Mouse (Mus musculus): ENCODE data around the gene Cbx7. TPM values are rescaled to one million over a fixed set of nuclear protein-coding genes. Genes with fewer than 3 reads are reported as not detected.

The Cbx7 gene
- 100 to 1,000 TPM; 113 to 119 TPM for total RNA-seq (2023)

DNA sequence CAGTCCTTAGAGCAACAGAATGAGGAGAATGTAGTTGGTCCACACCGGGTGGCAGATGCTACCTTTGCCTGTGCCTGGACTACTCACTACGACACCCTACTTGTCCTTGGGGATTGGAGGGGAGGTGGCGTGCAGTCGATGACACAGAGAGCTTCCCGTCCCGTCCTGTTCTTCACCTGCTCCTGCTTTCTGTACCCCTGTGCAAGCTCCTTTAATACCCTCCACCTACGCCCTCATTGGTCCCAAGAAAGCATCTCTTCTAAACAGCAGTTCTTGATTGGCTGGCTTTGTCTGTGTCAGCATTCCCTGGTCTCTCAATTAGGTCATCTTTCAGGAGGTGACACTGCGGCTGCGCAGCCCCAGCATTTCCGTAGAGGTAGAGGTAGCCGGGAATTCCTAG, at the start of gene Cbx7:
TSS of gene Cbx7 (minus strand) at position 180 of the 400 bp plus-strand sequence.

DNA sequence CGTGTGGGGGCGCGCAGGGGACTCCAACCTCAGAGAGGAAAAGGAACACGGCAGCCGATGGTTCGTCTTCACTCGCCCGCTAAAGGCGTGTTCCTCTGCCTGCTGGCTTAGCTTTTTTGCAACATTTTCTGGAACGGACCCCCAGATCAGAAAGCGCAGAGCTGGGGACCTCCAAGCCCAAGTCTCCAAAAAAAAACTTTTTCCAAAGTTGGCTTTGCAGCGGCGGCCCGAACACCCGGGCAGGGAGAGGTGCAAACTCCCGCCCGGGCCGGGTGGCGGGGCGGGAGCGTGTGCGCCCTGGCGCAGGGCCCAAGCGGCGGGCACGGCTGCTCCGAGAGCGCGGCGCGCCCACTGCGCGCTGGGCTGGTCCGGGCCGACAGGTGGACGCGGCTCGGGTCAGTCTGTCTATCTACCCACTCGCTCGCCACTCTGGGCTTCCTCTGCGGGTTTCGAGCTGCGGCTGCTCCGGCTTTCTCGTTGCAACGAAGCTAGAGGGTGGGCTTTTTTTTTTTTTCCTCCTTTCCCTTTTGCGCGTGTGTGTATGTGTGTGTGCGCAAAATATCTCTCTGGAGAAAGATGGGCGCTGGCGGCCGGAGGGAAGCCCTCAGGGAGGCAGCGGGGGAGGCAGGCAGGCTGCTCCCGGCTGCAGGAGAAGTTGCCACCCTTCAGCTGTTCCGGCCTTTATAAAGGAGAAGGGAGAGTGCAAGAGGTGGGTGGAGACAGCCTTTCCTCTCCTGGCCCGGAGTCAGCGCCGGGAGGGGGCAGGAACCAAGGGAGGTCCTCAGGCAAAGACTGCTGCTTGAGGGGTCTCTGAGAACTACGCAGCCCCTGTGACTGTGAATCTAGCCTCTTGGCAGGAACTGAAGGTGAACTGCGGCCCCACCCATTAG, 43.6 kb upstream of the Cbx7 start, which contains the start of gene Pdgfb:
TSS of gene Pdgfb (minus strand) at position 657 of the 890 bp plus-strand sequence.

DNA sequence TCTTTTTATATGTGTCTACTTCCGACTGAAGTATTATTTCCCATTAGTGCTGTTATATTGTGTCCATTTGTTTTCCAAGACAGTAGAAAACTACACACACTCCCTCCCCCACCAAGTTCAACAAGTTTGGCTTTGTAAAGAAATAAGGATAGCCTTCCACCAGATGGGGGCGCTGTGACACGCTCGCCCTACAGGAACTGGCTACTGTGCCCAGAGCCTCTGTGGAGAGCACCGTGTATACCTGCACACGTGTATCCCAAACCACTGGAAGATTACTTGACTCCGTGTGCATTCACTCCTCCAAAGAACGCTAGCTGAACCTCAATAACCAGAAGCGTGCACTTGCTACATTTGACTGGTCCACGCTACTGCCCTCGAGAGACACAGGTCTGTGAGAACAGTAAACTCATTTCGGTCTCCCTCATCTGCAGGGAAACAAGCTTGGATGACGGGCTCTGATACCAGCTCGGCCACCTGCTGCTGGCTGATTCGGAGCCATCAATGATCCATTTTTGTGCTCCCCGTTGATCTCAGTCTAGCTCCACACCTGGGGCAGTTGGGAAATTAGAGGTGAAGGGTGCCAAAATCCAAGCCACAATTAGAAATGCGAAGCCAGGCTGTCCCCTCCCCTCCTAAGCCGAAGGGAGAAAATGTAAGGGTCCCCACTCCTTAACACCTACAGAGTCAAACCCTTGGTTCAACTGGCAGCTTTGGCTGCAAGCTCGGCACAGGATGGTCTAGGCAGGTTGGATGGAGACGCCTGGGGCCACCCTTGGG, 79.3 kb downstream of the Cbx7 start, which contains the start of gene Apobec3:
TSS of gene Apobec3 (plus strand) at position 224 of the 777 bp plus-strand sequence.

Other genes starting within 250 kb of the Cbx7 start
- gene Sun2, start 228.6 kb downstream of the Cbx7 start, total RNA-seq (2023): 100 to 1,000 TPM; 459 to 481 TPM
- gene Dnal4, start 193.3 kb downstream of the Cbx7 start, total RNA-seq (2023): 1 to 10 TPM; 4.9 to 5.0 TPM
- under 1 TPM in 1 of 2 experiments, not detected in 1; 0.41 TPM for gene Nptxr, start 166.4 kb downstream of the Cbx7 start, total RNA-seq (2023)
- not detected for gene Npcd, start 136.9 kb downstream of the Cbx7 start, total RNA-seq (2023)
- gene Cbx6, start 136.4 kb downstream of the Cbx7 start, total RNA-seq (2023): 10 to 100 TPM; 17.6 to 21.0 TPM
- gene Apobec3, start 79.5 kb downstream of the Cbx7 start, total RNA-seq (2023): 100 to 1,000 TPM; 123 to 145 TPM
- 1 to 10 TPM; 2.0 to 2.7 TPM for gene Pdgfb, start 43.9 kb upstream of the Cbx7 start, total RNA-seq (2023)
- gene Syngr1, start 120.2 kb upstream of the Cbx7 start, total RNA-seq (2023): under 1 TPM; 0.41 to 0.44 TPM
- gene Rpl3, start 120.7 kb upstream of the Cbx7 start, total RNA-seq (2023): 1,000 to 10,000 TPM; 1,333 to 1,480 TPM
- 10 to 100 TPM; 30.9 to 35.2 TPM for gene Tab1, start 162.0 kb upstream of the Cbx7 start, total RNA-seq (2023)
- gene Mgat3, start 202.6 kb upstream of the Cbx7 start, total RNA-seq (2023): not detected